Mouse (Mus musculus) C2C12 (cell line): ENCODE measurements around the gene Opn4. TPM values are rescaled to one million over a fixed set of nuclear protein-coding genes. Genes with fewer than 3 reads are reported as not detected.

ENCODE experiments used
- H3K27me3 ChIP-seq: one replicate; pipeline ENCODE4 v1.6.1; 2011; ENCODE audit not compliant: control insufficient read depth, insufficient read depth, insufficient read length
- H3K36me3 ChIP-seq: one replicate; pipeline ENCODE4 v1.6.1; 2011; ENCODE audit not compliant: control insufficient read depth, insufficient read depth
- H3K4me3 ChIP-seq: one replicate; pipeline ENCODE4 v1.5.1; 2011; ENCODE audit warnings: mild to moderate bottlenecking, control low read depth; ENCODE audit not compliant: poor library complexity, insufficient read depth, severe bottlenecking
- H3K79me2 ChIP-seq: one replicate; pipeline ENCODE4 v1.6.1; 2011; ENCODE audit not compliant: control insufficient read depth, insufficient read depth
- H3K79me3 ChIP-seq: one replicate; pipeline ENCODE4 v1.6.1; 2011; ENCODE audit warnings: low read depth, control low read depth
- H3ac ChIP-seq: one replicate; pipeline ENCODE3; 2011; ENCODE audit warnings: low read depth; ENCODE audit not compliant: control insufficient read depth, insufficient read length
- CEBPB ChIP-seq: IDR thresholded peaks from one replicate; pipeline ENCODE4 v1.6.1; 2011; ENCODE audit warnings: low read depth, mild to moderate bottlenecking, control low read depth, moderate library complexity
- CTCF ChIP-seq: IDR thresholded peaks from one replicate; pipeline ENCODE4 v1.5.1; 2011; ENCODE audit not compliant: control insufficient read depth, insufficient read depth, insufficient read length
- FOSL1 ChIP-seq: IDR thresholded peaks from one replicate; pipeline ENCODE4 v1.8.0; 2011; ENCODE audit warnings: mild to moderate bottlenecking, low read length; ENCODE audit not compliant: poor library complexity, insufficient read depth, severe bottlenecking
- MAX ChIP-seq: IDR thresholded peaks from one replicate; pipeline ENCODE4 v1.6.1; 2011; ENCODE audit warnings: mild to moderate bottlenecking, control low read depth
- MYOD1 ChIP-seq: IDR thresholded peaks from one replicate; pipeline ENCODE4 v1.6.1; 2011; ENCODE audit warnings: low read depth; ENCODE audit not compliant: control insufficient read depth, insufficient read length
- MYOG ChIP-seq: IDR thresholded peaks from one replicate; pipeline ENCODE4 v1.6.1; 2011; ENCODE audit not compliant: control insufficient read depth, insufficient read length; ENCODE audit errors: extremely low read depth
- USF1 ChIP-seq: IDR thresholded peaks from one replicate; pipeline ENCODE4 v1.6.1; 2011; ENCODE audit warnings: low read depth, mild to moderate bottlenecking, control low read depth, moderate library complexity
- polyA plus RNA-seq: library from polyadenylated mRNA; unstranded; fragments of >200 nt; fragmentation: generic; extraction: Trizol; gene quantifications from one replicate; pipeline ENCODE4 v1.2.1, GENCODE M21; 2012; ENCODE audit warnings: missing spikeins

Opn4 gene
- polyA plus RNA-seq, 1 experiment = not detected

- Histone ChIP-seq H3ac (no peak overlapping the region), H3K27me3 (peaks cover 5% of the 10 kb centered on the region), H3K79me3 (no peaks in the 10 kb centered on the region), H3K4me3 (no peak overlapping the region), H3K79me2 (no peaks in the 10 kb centered on the region), H3K36me3 (no peaks in the 10 kb centered on the region)
- TF ChIP-seq CTCF (no peak), CEBPB (peak; percentile 81)
Measured at GRCm38 (mm10) chr14:34618808-34619207, 18.9 kb upstream of the Opn4 start.

DNA sequence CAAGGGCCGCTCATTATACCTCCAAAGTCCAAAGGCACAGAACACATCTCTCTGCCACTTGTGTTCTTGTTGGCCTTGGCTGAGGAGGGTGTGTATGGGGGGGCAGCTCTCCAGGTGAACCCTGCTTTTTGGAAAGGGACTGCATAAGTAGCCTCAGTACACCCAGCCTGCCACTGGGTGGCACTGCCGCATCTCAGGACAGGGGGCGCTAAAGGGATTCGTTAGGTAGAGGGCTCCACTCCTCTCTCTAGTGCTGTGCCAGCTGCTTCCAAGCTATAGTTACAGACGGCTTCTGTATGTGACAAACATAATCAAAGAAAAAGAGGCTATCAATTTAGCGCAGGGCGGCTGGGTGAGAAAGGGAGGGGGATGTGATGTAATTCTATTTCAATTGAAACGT is 16.9 kb upstream of the Opn4 start:
- no peaks in the 10 kb centered on the region for H3K79me3 ChIP-seq
- no peaks in the 10 kb centered on the region for H3K79me2 ChIP-seq
- H3K36me3 ChIP-seq = no peaks in the 10 kb centered on the region
- H3K4me3 ChIP-seq = no peak overlapping the region
- peaks cover 5% of the 10 kb centered on the region for H3K27me3 ChIP-seq
- peak; percentile 96 for TF ChIP-seq CTCF
- TF ChIP-seq CEBPB = no peak
- TF ChIP-seq MYOG = no peak
- no peak for TF ChIP-seq USF1
- H3ac ChIP-seq = no peak overlapping the region

GRCm38 (mm10) chr14:34615625-34616024 is 15.7 kb upstream of the Opn4 start:
- H3K36me3 ChIP-seq = no peaks in the 10 kb centered on the region
- H3K27me3 ChIP-seq = peaks cover 5% of the 10 kb centered on the region
- no peak overlapping the region for H3ac ChIP-seq
- TF ChIP-seq CEBPB = no peak
- TF ChIP-seq MYOG = no peak
- TF ChIP-seq MYOD1 = no peak
- TF ChIP-seq FOSL1 = no peak
- no peak for TF ChIP-seq MAX
- no peak for TF ChIP-seq CTCF
- TF ChIP-seq USF1 = no peak
- H3K79me2 ChIP-seq = no peaks in the 10 kb centered on the region
- H3K79me3 ChIP-seq = no peaks in the 10 kb centered on the region
- no peak overlapping the region for H3K4me3 ChIP-seq

GRCm38 (mm10) chr14:34615082-34615481 is 15.1 kb upstream of the Opn4 start:
- no peak overlapping the region for H3ac ChIP-seq
- H3K79me3 ChIP-seq = no peaks in the 10 kb centered on the region
- TF ChIP-seq CTCF (no peak), FOSL1 (no peak), MYOG (no peak), MAX (no peak), MYOD1 (no peak), CEBPB (no peak)
- peaks cover 5% of the 10 kb centered on the region for H3K27me3 ChIP-seq
- no peaks in the 10 kb centered on the region for H3K79me2 ChIP-seq
- H3K36me3 ChIP-seq = no peaks in the 10 kb centered on the region
- H3K4me3 ChIP-seq = no peak overlapping the region

- Histone ChIP-seq H3K4me3 (no peak overlapping the region), H3K36me3 (no peaks in the 10 kb centered on the region), H3K79me3 (no peaks in the 10 kb centered on the region), H3ac (no peak overlapping the region), H3K79me2 (no peaks in the 10 kb centered on the region), H3K27me3 (peaks cover 5% of the 10 kb centered on the region)
- TF ChIP-seq USF1 (no peak), CTCF (no peak), MAX (no peak), MYOG (no peak), CEBPB (no peak), FOSL1 (no peak), MYOD1 (no peak)
Measured at GRCm38 (mm10) chr14:34614551-34614950, 14.6 kb upstream of the Opn4 start.

DNA sequence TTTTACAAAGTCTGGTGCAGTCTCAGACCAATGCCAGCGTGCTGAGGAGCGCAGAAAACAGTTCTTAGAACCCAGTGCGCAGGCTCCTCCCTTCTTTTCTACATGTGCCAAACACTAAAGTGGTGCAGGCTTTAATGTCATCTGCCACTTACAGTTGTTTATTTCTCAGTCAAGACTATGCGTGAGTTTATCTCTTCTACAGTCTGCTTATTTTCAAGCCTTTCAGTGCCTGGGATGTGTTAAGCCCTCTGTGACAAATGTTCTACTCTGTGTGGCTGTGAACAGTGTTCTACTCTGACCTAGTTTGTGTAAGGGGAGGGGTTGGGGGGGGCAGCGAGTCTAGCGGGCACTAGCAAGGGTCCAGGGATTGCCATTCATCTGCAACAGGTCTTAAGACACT is 13.6 kb upstream of the Opn4 start:
- no peak overlapping the region for H3K4me3 ChIP-seq
- peaks cover 5% of the 10 kb centered on the region for H3K27me3 ChIP-seq
- H3K36me3 ChIP-seq = no peaks in the 10 kb centered on the region
- no peaks in the 10 kb centered on the region for H3K79me3 ChIP-seq
- H3K79me2 ChIP-seq = no peaks in the 10 kb centered on the region
- no peak overlapping the region for H3ac ChIP-seq
- TF ChIP-seq CTCF (no peak), USF1 (no peak), CEBPB (no peak), MAX (no peak)

DNA sequence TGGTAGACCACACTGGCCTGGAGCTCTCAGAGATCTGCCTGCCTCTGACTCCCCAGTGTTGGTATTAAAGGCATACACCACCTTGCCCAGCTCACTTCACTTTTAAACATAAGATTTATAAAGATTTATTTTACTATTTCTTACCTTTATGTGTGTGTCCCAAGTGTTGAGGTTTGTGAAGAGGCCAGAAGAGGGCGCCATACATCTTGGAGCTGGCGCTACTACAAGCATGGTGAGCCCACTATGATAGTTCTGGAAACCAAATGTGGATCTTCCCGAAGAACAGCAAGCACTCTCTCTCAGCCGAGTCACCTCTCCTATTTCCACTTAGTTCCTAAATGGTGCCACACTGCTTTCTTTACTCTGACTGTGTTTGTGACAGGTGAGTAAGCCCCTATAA is 12.3 kb upstream of the Opn4 start:
- H3K79me3 ChIP-seq = no peaks in the 10 kb centered on the region
- H3K36me3 ChIP-seq = no peaks in the 10 kb centered on the region
- peaks cover 5% of the 10 kb centered on the region for H3K27me3 ChIP-seq
- no peak overlapping the region for H3K4me3 ChIP-seq
- H3K79me2 ChIP-seq = no peaks in the 10 kb centered on the region
- no peak overlapping the region for H3ac ChIP-seq
- TF ChIP-seq MAX (no peak), CTCF (no peak), MYOG (no peak), FOSL1 (no peak), MYOD1 (no peak), USF1 (no peak), CEBPB (no peak)
